Mouse (Mus musculus) adrenal gland, adult 18-20 months (tissue): ENCODE measurements at regions not wholly inside any gene's neighbourhood (a gene's known extent, or its start where the extent isn't known, plus 50 kb on each side); places are given as distances from the start of the nearest gene placed in this dataset.

Source experiments
- DNase-seq, 2 experiments: peaks; one replicate each; pipeline ENCODE4 v3.0.0; 2021 to 2022; ENCODE audit warnings: low spot score in 2 of 2

- DNase-seq = no peak
These were observed 2017.1 kb upstream of the Pcdh20 start for GRCm38 (mm10) chr14:90488301-90488700.

GRCm38 (mm10) chr14:90447971-90448370 lies 1976.8 kb upstream of the Pcdh20 start:
- DNase-seq = no peak

- DNase-seq = peak; percentile 33 to 43
These were observed 1961.8 kb upstream of the Pcdh20 start for GRCm38 (mm10) chr14:90432874-90433543.

- DNase-seq = no peak
These were observed 1941.5 kb upstream of the Pcdh20 start for GRCm38 (mm10) chr14:90412707-90413106.

GRCm38 (mm10) chr14:90406350-90406749 lies 1935.2 kb upstream of the Pcdh20 start:
- DNase-seq = no peak

- DNase-seq = no peak
These were observed 1934.3 kb upstream of the Pcdh20 start for GRCm38 (mm10) chr14:90405476-90405875.

- no peak for DNase-seq
These were observed 1896.2 kb upstream of the Pcdh20 start for GRCm38 (mm10) chr14:90367256-90367936.

- no peak for DNase-seq
These were observed 1863.3 kb upstream of the Pcdh20 start for GRCm38 (mm10) chr14:90334541-90334940.

- peak; percentile 10 to 26 for DNase-seq
These were observed 1824.3 kb upstream of the Pcdh20 start for GRCm38 (mm10) chr14:90295456-90295855.

GRCm38 (mm10) chr14:90246042-90246441 lies 1774.8 kb upstream of the Pcdh20 start:
- DNase-seq = no peak

GRCm38 (mm10) chr14:90232661-90233060 lies 1761.5 kb upstream of the Pcdh20 start:
- no peak for DNase-seq

- no peak for DNase-seq
These were observed 1729.1 kb upstream of the Pcdh20 start for GRCm38 (mm10) chr14:90200294-90200693.

- DNase-seq = no peak
These were observed 1726.6 kb upstream of the Pcdh20 start for GRCm38 (mm10) chr14:90197791-90198190.

GRCm38 (mm10) chr14:90172729-90173128 lies 1701.5 kb upstream of the Pcdh20 start:
- DNase-seq = no peak
